Mouse (Mus musculus): ENCODE measurements around the gene Mfge8. TPM values are rescaled to one million over a fixed set of nuclear protein-coding genes. Genes with fewer than 3 reads are reported as not detected.

Mfge8 gene
- polyA plus RNA-seq, 1 experiment from 2014 or later: 214 TPM

- 64% methylated on average over 6 of the region's 6 CpGs for WGBS
- Histone ChIP-seq H3K4me1 (replicated peaks) (peaks cover 18% of the 10 kb centered on the region), H3K27me3 (no peaks in the 10 kb centered on the region), H3K27ac (replicated peaks) (no peak overlapping the region), H3K36me3 (no peaks in the 10 kb centered on the region), H3K4me2 (peak overlapping the region; percentile 96), H3K9ac (no peak overlapping the region), H3K9me3 (no peaks in the 10 kb centered on the region), H3K4me3 (no peak overlapping the region)
- ATAC-seq (ENCODE audit: low FRiP score, low read depth): no peak
Measured at GRCm38 (mm10) chr7:79149522-79149921, 662 bp upstream of the Mfge8 start.

DNA sequence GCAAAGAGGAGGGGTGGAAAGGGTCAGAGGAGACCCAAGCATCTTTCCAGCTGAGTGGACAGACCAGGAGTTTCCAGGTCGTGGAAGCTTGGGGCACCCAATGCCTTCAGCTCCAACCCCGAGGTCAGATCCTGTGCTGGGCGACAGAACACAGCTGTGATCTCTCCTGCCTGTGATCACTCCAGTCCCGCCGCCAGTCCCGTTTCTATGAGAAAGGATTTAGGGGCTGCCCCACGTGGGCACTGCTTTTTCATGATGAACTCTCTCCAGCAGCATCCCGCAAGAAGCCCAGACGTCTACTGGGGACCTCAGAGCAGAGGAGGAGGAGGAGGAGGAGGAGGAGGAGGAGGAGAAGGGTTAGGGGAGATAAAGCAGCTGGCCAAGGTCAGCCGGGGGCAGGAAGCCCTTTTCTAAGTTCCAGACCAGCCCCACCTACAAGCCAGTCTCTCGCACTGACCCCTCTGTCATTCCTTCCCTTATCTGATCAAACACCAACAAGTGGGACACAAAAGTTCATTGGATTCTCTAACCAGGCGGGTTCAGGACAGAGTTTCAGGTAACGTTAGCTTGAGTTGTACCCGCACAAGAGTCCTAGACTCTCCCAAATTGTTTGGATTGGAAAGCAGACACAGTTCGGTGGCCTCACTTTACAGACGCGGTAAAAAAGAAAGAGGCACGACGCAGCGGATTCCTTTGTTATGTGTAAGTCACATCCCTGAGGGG is 768 bp downstream of the Mfge8 start:
- Histone ChIP-seq H3K36me3 (no peaks in the 10 kb centered on the region), H3K9ac (peak overlapping the region; percentile 63), H3K9me3 (no peaks in the 10 kb centered on the region), H3K4me1 (replicated peaks) (peaks cover 18% of the 10 kb centered on the region), H3K27ac (replicated peaks) (peak overlapping the region; percentile 34; the same call in 1 of the 2 replicates), H3K4me2 (peak overlapping the region; percentile 96), H3K4me3 (peak overlapping the region; percentile 61), H3K27me3 (no peaks in the 10 kb centered on the region)
- 3% methylated on average over 20 of the region's 20 CpGs for WGBS
- ATAC-seq (ENCODE audit: low FRiP score, low read depth): no peak

GRCm38 (mm10) chr7:79147011-79147837 is 1.6 kb downstream of the Mfge8 start:
- no peaks in the 10 kb centered on the region for H3K27me3 ChIP-seq
- 61% methylated on average over 12 of the region's 12 CpGs for WGBS
- H3K4me1 ChIP-seq (replicated peaks): peaks cover 18% of the 10 kb centered on the region
- ATAC-seq (ENCODE audit: low FRiP score, low read depth): no peak
- peak overlapping the region; percentile 3; the same call in 1 of the 2 replicates for H3K9ac ChIP-seq
- peak overlapping the region; percentile 96 for H3K4me2 ChIP-seq
- H3K27ac ChIP-seq (replicated peaks): no peak overlapping the region
- peak overlapping the region; percentile 61 for H3K4me3 ChIP-seq
- no peaks in the 10 kb centered on the region for H3K36me3 ChIP-seq
- H3K9me3 ChIP-seq: no peaks in the 10 kb centered on the region

DNA sequence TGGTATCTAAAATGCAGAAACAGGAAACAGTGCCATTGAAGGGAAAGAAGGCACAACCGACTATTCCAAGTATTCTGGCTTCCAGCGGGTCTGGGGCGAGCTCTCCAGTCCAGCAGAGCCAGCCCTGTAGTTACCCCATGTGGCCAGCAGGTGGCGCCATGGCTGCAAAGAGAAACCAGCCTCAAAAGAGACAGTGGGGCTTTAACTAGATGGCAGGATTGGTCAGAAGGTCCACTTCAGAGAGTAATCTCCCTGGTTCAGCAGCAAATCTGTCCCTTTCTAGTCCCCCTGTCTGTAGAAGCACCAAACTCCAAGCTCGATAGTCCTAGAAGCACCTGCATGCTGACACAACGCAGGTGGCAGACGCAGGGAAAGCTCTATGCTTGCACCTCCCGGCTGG is 8.0 kb downstream of the Mfge8 start:
- no peaks in the 10 kb centered on the region for H3K36me3 ChIP-seq
- H3K4me2 ChIP-seq: no peak overlapping the region
- no peaks in the 10 kb centered on the region for H3K4me1 ChIP-seq (replicated peaks)
- H3K9ac ChIP-seq: no peak overlapping the region
- ATAC-seq (ENCODE audit: low FRiP score, low read depth): peak; percentile 43; the same call in 1 of the 2 replicates
- H3K27ac ChIP-seq (replicated peaks): no peak overlapping the region
- no peaks in the 10 kb centered on the region for H3K27me3 ChIP-seq
- H3K9me3 ChIP-seq: no peaks in the 10 kb centered on the region
- 31% methylated on average over 8 of the region's 8 CpGs for WGBS
- H3K4me3 ChIP-seq: no peak overlapping the region

- 59% methylated on average over 4 of the region's 4 CpGs for WGBS
- H3K4me2 ChIP-seq: no peak overlapping the region
- no peak overlapping the region for H3K9ac ChIP-seq
- no peak overlapping the region for H3K4me3 ChIP-seq
- H3K27ac ChIP-seq (replicated peaks): no peak overlapping the region
- no peak for ATAC-seq (ENCODE audit: low FRiP score, low read depth)
- H3K36me3 ChIP-seq: no peaks in the 10 kb centered on the region
- H3K4me1 ChIP-seq (replicated peaks): no peaks in the 10 kb centered on the region
- no peaks in the 10 kb centered on the region for H3K27me3 ChIP-seq
- H3K9me3 ChIP-seq: no peaks in the 10 kb centered on the region
Measured at GRCm38 (mm10) chr7:79139891-79140591, 8.8 kb downstream of the Mfge8 start.

DNA sequence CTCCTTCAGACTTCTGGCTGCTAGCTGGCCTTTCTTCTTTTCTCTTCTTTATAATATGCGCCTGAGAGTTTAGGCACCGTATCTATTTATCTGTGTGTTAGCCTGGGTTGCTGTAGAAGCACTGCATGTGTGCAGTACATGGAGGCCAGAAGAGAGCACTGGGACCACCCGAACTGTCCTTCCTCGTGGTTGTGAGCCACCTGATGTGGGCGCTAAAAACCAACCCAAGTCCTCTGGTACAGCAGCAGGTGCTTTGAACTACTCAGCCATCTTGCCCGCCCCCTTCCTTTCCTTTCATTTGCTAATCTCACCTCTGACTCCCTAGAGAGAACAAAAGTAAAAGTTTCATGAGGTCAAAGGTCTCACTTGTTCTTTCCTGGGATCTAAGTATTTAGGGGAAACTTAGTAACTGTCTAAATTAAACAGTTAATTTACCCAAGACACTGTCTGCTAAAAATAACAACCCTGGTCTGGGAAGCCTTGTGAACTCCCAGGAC is 9.5 kb downstream of the Mfge8 start:
- 53% methylated on average over 6 of the region's 6 CpGs for WGBS
- H3K9ac ChIP-seq: no peak overlapping the region
- no peaks in the 10 kb centered on the region for H3K36me3 ChIP-seq
- no peak overlapping the region for H3K4me2 ChIP-seq
- ATAC-seq (ENCODE audit: low FRiP score, low read depth): no peak
- no peak overlapping the region for H3K4me3 ChIP-seq
- no peak overlapping the region for H3K27ac ChIP-seq (replicated peaks)
- H3K9me3 ChIP-seq: no peaks in the 10 kb centered on the region
- no peaks in the 10 kb centered on the region for H3K27me3 ChIP-seq
- H3K4me1 ChIP-seq (replicated peaks): no peaks in the 10 kb centered on the region

DNA sequence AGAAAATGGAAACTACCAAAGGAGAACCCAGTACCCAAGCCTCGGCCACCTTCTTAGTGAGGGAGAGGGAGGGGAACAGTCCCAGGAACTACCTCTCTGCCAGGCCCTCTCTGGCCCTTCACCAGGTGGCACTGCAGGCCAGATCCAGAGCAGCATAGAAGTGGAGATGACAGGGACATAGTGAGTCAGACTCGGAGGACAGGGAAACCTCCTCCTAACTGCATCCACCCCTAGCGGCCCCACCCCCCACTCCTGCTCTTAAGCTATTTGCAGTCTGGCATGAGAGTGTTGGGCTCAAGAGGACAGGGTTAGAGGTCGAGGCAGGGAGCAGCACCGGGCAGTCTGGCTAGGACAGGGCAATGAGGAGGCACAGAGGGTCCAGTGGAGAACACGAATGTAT is 15.5 kb downstream of the Mfge8 start:
- H3K27me3 ChIP-seq: no peaks in the 10 kb centered on the region; the same call in 1 of the 2 replicates
- 32% methylated on average over 6 of the region's 6 CpGs for WGBS

GRCm38 (mm10) chr7:79130843-79131444 is 17.9 kb downstream of the Mfge8 start, which contains the start of gene Hapln3:
TSS of gene Hapln3 (minus strand) at chr7:79131018.
- no peaks in the 10 kb centered on the region for H3K36me3 ChIP-seq
- H3K9me3 ChIP-seq: no peaks in the 10 kb centered on the region
- H3K27ac ChIP-seq (replicated peaks): no peak within 1 kb of the TSS
- peak within 1 kb of the TSS; percentile 44 for H3K4me2 ChIP-seq
- peak; percentile 67 for ATAC-seq (ENCODE audit: low FRiP score, low read depth)
- H3K4me1 ChIP-seq (replicated peaks): peaks cover 10% of the 10 kb centered on the region
- peak within 1 kb of the TSS; percentile 11 for H3K4me3 ChIP-seq
- H3K27me3 ChIP-seq: no peaks in the 10 kb centered on the region; the same call in 1 of the 2 replicates
- WGBS: 4% methylated on average over 19 of the region's 19 CpGs
- H3K9ac ChIP-seq: peak within 1 kb of the TSS; percentile 6; the same call in 1 of the 2 replicates

More for the DNA sequence above, 15.5 kb downstream of the Mfge8 start:
- Histone ChIP-seq H3K36me3 (no peaks in the 10 kb centered on the region), H3K4me3 (no peak overlapping the region), H3K9me3 (no peaks in the 10 kb centered on the region), H3K4me2 (no peak overlapping the region), H3K4me1 (replicated peaks) (peaks cover 10% of the 10 kb centered on the region), H3K9ac (no peak overlapping the region), H3K27ac (replicated peaks) (no peak overlapping the region)
- ATAC-seq (ENCODE audit: low FRiP score, low read depth): no peak

DNA sequence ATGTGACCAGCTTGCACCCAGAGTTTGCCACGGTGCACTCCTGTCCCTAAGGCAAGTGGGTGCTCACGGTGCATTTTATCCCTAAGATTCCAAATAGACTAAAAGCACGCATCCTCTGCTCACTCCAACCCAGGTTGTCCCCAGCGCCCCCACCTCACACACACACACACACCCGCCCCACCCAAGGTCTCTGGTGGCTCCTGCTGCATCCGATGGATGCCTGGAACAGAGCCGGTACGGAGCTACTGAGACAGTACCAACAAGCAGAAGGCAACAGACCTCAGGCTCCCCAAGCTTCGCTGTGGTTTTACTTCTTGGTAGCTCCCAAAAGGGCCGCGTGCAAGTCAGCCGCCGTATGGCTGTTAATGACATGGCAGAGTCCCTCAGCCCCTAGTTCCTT is 18.5 kb downstream of the Mfge8 start:
- peaks cover 13% of the 10 kb centered on the region for H3K4me1 ChIP-seq (replicated peaks)
- H3K36me3 ChIP-seq: no peaks in the 10 kb centered on the region
- peak overlapping the region; percentile 11 for H3K4me3 ChIP-seq
- H3K27me3 ChIP-seq: no peaks in the 10 kb centered on the region; the same call in 1 of the 2 replicates
- H3K27ac ChIP-seq (replicated peaks): no peak overlapping the region
- H3K4me2 ChIP-seq: peak overlapping the region; percentile 44
- WGBS: 13% methylated on average over 13 of the region's 13 CpGs
- no peaks in the 10 kb centered on the region for H3K9me3 ChIP-seq
- H3K9ac ChIP-seq: peak overlapping the region; percentile 6; the same call in 1 of the 2 replicates
- ATAC-seq (ENCODE audit: low FRiP score, low read depth): peak; percentile 54; the same call in 1 of the 2 replicates

DNA sequence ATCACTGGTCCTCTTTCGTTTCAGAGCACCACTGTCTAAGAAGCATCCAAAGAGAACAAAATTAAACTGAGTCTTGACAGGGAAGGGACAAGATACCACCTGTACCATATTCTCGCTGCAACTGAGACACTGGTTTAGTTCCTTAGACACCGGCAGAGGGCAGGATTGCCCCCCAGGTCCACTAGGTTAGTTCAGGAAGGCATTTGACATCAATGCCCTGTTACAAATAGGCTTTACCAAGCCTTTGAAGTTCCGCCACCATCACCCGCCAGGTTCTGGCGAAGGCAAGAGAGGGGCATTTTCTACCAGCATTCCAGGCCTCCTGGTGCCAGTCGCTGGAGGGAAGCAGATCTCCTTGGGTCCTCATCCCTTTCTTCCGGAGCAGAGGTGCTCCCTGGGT is 19.0 kb downstream of the Mfge8 start:
- no peak for ATAC-seq (ENCODE audit: low FRiP score, low read depth)
- H3K9ac ChIP-seq: no peak overlapping the region
- H3K36me3 ChIP-seq: no peaks in the 10 kb centered on the region
- no peaks in the 10 kb centered on the region; the same call in 1 of the 2 replicates for H3K27me3 ChIP-seq
- peak overlapping the region; percentile 11; the same call in 1 of the 2 replicates for H3K4me3 ChIP-seq
- H3K9me3 ChIP-seq: no peaks in the 10 kb centered on the region
- H3K4me1 ChIP-seq (replicated peaks): peaks cover 13% of the 10 kb centered on the region
- H3K4me2 ChIP-seq: peak overlapping the region; percentile 44
- H3K27ac ChIP-seq (replicated peaks): no peak overlapping the region
- WGBS: 21% methylated on average over 8 of the region's 8 CpGs

GRCm38 (mm10) chr7:79123465-79123864 is 25.4 kb downstream of the Mfge8 start:
- Histone ChIP-seq H3K9ac (no peak overlapping the region), H3K27ac (replicated peaks) (no peak overlapping the region), H3K4me2 (no peak overlapping the region), H3K36me3 (no peaks in the 10 kb centered on the region), H3K9me3 (no peaks in the 10 kb centered on the region), H3K27me3 (no peaks in the 10 kb centered on the region), H3K4me1 (replicated peaks) (0 out of 2 replicates have a peak, but pooled peaks cover 3% of the 10 kb centered on the region), H3K4me3 (no peak overlapping the region)
- ATAC-seq (ENCODE audit: low FRiP score, low read depth): no peak
- 75% methylated on average over 5 of the region's 5 CpGs for WGBS

Measured in hindbrain, embryonic 15.5 days (tissue).